Mouse (Mus musculus) adipose tissue, adult 10 weeks (tissue): ENCODE measurements around the gene Pnpla2. TPM values are rescaled to one million over a fixed set of nuclear protein-coding genes. Genes with fewer than 3 reads are reported as not detected.

Experiments used
- polyA plus RNA-seq: library from polyadenylated mRNA; stranded (reverse); fragments of 350-450 nt; fragmentation: Illumina TruSeq; extraction: RNeasy Lipid Tissue Mini Kit (QIAGEN cat#74804); gene quantifications from one replicate; pipeline ENCODE4 v1.2.3, GENCODE M21; 2014; ENCODE audit warnings: low read depth, low replicate concordance

The Pnpla2 gene
- polyA plus RNA-seq = 949 TPM

DNA sequence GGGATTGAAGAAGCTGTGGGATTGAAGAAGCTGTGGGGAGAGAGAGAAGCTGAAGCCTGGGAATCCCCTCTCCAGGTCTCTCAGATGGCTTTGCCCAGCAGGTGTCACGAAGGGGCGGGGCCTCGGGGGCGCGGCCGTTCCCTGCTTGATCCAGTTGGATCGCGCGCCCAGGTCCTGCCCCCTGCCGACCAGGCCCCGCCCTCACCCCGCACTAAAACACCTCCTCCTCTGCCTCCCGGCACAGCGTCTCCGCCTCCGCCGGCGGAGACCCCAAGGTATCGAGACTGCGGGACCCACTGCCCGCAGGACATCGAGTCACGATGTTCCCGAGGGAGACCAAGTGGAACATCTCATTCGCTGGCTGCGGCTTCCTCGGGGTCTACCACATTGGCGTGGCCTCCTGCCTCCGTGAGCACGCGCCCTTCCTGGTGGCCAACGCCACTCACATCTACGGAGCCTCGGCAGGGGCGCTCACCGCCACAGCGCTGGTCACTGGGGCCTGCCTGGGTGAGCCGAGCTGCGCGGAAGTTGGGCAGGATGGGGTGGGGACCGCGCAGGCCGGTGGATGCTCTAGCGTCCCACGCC, at the start of gene Pnpla2:
Pnpla2 (plus strand) TSS at position 232 of the 585 bp plus-strand sequence.

DNA sequence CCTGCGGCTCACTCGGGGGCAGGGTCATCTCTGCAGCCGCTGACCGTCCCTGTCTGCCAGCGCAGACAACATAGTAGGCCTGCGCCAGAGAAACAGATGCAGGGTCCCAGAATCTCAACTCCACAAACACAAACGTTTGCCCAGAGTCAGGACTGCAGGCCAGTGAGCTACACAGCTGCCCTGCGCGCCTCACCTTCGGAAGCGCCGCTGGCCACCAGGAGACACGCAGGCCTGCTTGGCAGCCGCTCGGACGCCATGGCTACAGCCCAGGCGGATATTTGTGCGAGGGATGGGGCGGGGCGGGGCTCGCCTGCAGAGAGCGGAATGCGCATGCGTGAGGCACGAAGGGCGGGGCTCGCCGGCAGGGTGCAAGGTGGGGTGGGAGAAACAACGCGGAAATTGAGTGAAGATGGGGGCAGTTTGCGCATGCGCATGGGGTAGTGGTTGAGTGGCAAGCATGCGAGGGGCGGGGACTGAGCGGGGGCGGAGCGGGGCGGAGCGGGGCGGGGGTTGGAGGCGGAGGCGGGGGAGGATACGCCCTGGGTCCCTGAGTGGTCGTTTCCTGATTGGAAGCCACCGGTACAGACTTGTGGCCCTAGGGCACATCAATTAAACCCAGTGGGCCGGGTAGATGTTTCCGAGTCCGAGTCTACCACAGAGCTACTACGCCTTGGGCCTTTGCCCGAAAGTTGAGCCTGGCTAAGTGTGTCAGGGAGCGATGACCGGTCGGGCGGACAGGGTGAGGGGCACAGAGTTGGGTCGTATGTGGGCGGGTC, 41.0 kb upstream of the Pnpla2 start, which contains the start of gene Gatd1:
Gatd1 (minus strand) TSS at position 328 of the 776 bp plus-strand sequence.

DNA sequence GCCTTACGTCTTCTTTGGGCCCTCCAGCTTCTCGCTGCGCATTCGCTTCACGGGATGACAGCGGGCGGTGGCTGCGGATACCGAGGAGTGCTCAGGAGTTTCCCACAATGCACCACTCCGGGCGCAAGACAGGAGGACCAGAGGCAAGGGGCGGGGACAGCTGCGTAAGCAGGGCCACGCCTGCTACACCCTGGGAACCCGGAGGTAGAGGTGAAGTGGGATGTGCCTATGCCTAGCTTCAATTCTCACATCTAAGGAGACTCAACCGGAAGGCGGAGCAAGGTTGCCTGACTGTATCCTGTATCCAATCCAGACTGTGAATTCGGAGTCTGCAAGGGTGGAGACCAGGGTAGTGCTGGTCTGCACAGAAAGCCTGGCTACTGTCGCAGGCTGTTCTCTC, 25.7 kb upstream of the Pnpla2 start, which contains the start of gene Cend1:
Cend1 (minus strand) TSS at position 182 of the 400 bp plus-strand sequence.

DNA sequence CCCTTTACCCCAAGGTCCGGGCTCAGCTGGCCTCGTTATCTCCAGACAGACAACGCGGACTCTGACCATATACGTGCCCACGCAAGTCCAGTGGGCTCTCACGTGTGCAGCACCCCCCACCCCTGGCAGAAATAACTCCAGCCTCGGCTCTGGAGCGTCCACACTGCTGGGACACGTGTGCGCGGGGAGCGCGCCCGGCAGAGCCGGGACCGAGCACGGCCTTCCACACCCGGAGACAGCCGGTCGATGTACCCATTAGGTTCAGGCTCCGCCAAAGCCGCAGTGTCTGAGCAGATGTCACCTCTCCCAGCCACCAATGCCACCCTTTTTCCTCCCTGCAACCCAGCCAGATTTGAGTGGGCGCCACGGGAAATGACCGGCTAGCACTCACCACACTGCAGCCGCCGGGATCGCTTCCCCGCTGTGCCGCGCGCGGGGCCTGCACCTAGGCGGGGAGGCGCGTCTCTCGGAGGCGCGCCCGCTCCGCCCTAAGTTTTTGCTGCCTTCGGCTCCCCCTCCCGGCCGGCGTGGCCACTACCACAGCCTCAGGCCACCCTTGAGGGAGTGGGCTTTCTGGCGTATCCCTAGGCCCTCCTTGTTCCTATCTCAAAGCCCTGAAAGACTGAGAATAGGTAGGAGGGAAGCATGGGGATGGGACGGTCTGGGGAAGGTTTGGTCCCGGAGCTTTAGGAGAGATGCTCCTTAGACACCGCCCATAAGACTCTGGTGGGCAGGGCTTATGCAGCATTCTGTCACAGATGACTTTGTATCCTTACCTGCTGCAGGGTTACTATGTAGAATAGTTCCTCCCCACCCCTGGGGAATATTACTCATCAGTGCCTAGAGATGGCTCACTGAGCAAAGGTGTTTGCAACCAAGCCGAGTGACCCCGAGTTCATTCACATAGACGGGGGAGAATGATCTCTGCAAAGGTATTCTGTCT, 17.5 kb upstream of the Pnpla2 start, which contains the start of gene Slc25a22:
Slc25a22 (minus strand) TSS at position 715 of the 943 bp plus-strand sequence.

DNA sequence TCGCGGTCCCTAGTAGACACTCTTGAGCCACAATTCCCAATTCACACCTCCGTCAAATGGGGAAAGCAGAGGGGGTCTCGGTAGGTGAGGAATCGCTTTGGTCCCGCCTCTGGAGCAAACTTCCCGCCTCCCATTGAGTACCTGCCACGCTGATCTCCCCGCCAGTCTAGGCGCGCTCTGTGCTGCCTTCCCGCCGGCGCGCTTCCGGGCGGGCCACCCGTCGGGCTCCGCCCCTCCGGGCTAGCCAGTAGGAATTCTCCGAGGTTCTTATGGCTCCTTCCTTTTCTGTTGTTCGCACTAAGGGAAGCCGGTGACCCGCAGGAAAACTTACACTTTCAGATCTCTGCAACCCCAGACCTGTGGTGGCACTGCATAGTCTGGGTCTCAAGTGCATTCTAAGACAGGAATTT, 11.2 kb upstream of the Pnpla2 start, which contains the start of gene Pidd1:
Pidd1 (minus strand) TSS at position 198 of the 410 bp plus-strand sequence.

DNA sequence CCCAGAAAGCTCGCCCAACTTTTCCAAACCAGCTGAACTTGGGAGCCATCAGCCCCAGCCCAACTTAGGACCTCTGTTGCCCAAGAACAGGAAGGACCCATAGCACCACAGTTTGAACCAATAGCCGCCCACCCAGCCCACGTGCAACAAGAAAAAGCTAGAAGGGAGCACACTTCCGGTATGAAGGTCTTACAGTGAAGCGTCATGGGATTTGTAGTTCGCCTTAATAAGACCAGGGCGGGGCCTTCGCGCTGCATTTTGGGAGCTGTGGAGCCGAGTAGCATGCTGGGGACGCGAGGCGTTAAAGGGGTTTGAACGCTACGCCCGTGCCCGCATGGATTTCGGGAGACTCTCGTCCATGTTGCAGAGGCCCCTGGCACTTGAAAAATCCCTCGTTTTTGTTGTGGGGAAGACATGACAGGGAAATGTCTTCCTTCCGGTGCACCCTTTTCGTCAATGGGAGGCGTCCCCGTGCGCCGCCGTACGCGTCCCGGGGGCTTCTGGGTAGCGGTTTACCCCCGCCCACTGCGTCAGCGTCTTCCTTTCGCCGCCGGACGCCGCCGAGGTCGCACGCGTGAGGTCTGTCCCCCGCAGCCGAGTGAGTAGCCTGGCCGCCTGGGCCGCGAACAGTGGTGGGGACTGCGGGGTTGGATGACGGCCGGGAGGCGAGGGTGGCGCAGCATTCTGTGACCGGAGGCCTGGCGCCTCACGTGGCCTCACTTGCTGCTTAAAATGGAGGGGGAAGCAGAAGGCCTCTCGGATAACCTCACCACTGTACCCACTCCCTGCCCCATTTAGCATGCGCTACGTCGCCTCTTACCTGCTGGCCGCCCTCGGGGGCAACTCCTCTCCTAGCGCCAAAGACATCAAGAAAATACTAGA, 7.6 kb upstream of the Pnpla2 start, which contains the start of gene Rplp2:
Rplp2 (plus strand) TSS at position 261 of the 882 bp plus-strand sequence.

DNA sequence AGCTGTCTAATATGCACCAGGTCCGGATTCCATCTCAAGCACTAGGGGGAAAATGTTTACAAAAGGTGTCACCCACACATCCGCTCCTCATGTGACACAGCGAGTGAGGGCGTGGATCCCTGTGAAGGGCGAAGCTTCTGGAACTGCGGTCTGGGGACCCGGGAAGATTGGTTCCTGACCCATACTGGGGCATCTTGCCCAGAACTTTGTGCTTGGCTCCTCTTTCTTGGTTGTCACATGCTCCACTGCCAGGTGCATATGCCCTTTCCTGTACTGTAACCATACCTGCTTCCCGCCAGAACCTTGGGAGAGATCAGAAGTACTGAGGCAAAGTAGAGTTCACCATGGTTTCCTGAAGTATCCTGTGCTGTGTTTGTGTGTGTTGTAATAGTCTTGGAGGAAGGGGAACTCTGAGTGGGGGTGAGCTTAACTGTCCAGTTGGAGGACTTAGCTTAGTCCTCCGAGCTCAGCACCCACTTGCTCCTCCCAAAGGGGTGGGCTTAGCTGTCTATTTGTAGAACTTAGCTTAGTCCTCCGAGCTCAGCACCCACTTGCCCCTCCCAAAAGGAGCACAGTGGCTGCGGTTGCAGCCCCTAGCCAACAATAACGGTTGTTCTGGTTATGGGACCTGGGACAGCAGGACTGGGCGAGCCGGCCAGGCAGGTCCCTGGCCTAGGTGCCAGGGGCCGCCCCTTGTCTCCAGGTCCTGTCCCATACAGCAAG, 5.6 kb downstream of the Pnpla2 start, which contains the start of gene Cracr2b:
Cracr2b (plus strand) TSS at position 704 of the 723 bp plus-strand sequence.

DNA sequence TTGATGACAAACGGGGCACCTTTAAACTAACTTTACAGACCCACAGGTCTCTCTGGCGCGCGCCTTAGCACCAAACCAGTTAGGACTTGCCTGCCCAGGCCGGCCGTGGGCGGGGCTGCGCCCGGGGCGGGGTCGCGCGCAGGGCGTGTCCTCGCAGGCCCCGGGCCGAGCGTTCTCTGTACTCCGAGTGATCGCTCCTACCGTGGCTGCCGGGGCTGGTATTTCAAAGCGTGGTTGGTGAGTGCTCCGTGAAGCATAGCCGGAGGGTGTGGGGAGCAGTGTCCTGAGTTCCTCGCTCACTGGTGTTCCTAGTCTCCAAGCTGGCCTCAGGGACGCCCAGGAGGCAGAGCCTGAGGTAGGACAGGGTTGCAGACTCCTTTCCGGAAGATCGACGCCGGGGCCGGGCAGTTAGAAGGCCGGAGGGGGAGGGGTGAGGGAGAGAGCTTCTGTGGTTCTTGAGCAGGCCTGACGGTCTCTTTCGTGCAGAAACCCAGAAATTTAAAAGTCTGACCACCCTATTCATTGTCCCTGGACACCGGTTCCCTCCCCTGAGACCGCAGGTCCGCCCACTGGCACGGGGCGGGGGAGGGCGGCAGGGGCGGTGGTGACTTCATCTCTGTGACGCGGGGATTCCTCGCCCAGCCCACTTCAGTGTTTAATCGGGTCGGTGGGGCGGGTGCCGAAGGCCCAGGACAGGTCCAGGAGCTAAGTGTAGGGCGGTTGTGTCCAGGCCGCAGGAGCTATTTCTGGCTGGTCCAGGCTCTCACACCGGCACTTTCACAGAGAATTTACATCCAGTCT, 12.4 kb downstream of the Pnpla2 start, which contains the start of gene Cd151:
Cd151 (plus strand) TSS at position 163 of the 801 bp plus-strand sequence.

DNA sequence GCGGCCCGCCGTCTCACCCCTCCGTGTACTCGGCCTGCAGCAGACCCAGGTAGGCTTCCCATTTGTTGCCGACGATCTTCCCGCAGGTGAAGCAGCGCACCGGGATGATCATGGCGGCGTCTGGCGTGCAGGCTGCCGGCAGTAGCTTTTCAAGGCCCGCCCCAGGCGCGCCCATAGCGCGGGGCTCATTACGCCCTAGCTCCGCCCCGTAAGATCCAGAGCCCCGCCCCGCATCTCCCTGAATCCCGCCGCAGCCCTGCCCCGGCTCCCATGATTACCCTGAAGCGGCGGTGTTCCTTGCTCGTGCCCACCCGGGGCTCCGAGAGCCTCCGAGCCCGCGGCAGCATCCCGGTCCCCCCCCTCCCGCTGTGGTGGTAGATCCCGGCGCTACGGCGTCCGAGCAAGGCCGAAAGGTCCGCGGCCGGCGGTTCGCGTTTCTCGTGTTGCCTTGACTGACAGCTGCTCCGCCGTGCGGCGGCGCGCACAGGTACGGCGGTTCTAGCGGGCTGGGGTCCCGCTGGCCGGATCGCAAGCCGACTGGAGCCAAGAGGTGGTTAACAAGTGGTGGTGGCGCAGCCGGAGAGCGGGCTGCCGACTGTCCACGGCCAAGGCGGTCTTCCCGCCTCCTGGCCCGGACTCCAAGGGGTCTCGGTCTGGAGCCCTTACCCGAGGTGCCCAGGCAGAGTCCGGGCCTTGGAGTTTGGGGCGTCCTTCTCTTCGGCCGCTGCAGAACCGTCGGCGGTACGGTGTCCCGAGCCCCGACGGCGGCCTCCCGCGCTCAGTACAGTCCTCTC, 20.2 kb downstream of the Pnpla2 start, which contains the start of the genes Polr2l and Tspan4:
Polr2l (minus strand) TSS at position 122 of the 794 bp plus-strand sequence.
Tspan4 (plus strand) TSS at position 230 of the 794 bp plus-strand sequence.

Other genes with a start within 250 kb of the Pnpla2 start
- gene Lmntd2, start 241.1 kb upstream of the Pnpla2 start, polyA plus RNA-seq = 11.3 TPM
- gene Rassf7, start 239.3 kb upstream of the Pnpla2 start, polyA plus RNA-seq = 40.8 TPM
- 67.3 TPM for gene Phrf1, start 226.4 kb upstream of the Pnpla2 start, polyA plus RNA-seq
- gene Irf7, start 188.7 kb upstream of the Pnpla2 start, polyA plus RNA-seq = 29.8 TPM
- 18.4 TPM for gene Cdhr5, start 178.4 kb upstream of the Pnpla2 start, polyA plus RNA-seq
- gene Sct, start 176.1 kb upstream of the Pnpla2 start, polyA plus RNA-seq = 3.7 TPM
- 1.7 TPM for gene Drd4, start 163.2 kb upstream of the Pnpla2 start, polyA plus RNA-seq
- 27.2 TPM for gene Deaf1, start 127.5 kb upstream of the Pnpla2 start, polyA plus RNA-seq
- gene Tmem80, start 127.5 kb upstream of the Pnpla2 start, polyA plus RNA-seq = 48.5 TPM
- 16.2 TPM for gene Eps8l2, start 116.3 kb upstream of the Pnpla2 start, polyA plus RNA-seq
- gene Taldo1, start 63.0 kb upstream of the Pnpla2 start, polyA plus RNA-seq = 268 TPM
- gene Gatd1, start 41.1 kb upstream of the Pnpla2 start, polyA plus RNA-seq = 49.8 TPM
- gene Cend1, start 25.7 kb upstream of the Pnpla2 start, polyA plus RNA-seq = 0.17 TPM
- gene Slc25a22, start 17.3 kb upstream of the Pnpla2 start, polyA plus RNA-seq = 75.9 TPM
- gene Pidd1, start 11.2 kb upstream of the Pnpla2 start, polyA plus RNA-seq = 4.1 TPM
- gene Rplp2, start 7.8 kb upstream of the Pnpla2 start, polyA plus RNA-seq = 1,068 TPM
- 58.5 TPM for gene Cracr2b, start 5.9 kb downstream of the Pnpla2 start, polyA plus RNA-seq
- 308 TPM for gene Cd151, start 12.2 kb downstream of the Pnpla2 start, polyA plus RNA-seq
- 42.2 TPM for gene Polr2l, start 19.9 kb downstream of the Pnpla2 start, polyA plus RNA-seq
- 49.5 TPM for gene Tspan4, start 20.0 kb downstream of the Pnpla2 start, polyA plus RNA-seq
- 90.3 TPM for gene Chid1, start 84.7 kb downstream of the Pnpla2 start, polyA plus RNA-seq
- 55.6 TPM for gene Ap2a2, start 107.0 kb downstream of the Pnpla2 start, polyA plus RNA-seq
- gene Muc6, start 200.1 kb downstream of the Pnpla2 start, polyA plus RNA-seq = not detected
- 5.9 TPM for gene Muc2, start 235.1 kb downstream of the Pnpla2 start, polyA plus RNA-seq